Mouse (Mus musculus): ENCODE results near the gene Med27.

Med27 gene

DNA sequence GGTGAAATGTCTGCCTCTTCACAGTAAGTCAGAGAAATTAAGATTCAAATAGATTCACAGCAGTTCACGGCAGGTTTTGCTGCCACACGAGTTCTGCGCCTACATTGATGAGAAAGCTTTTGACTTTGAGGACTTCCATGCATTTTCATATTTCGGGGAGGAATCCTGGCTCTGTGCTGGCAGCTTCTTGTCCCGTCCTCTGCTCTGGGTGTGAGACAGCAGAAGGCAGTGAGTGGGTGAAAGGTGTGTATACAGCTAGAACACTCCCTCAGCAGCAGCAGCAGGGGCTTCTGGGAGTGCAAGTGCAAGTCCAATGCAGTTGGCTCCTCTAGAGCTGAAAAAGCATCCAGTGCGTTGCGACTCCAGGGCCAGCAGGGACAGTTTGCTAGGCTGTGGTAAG lies 53.6 kb downstream of the Med27 start:
- DNase-seq = no peak

DNA sequence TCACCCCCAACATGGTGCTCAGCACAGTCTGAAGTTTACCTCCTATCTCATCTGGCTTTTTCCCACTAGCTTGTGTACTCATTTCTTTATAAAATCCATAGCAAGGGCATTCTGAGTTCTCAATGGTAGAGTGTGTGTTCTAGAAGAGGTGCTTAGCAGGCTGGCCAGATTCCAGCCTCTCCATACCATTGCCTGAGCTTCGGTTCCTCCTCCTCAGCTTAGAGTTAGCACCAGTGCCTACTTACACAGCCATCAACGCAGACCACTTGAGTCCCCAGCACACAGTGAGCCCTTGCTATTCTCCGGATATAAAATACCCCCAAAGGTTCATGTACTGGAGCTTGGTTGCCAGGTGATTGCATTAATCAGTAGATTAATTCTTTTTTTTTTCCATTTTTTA lies 54.2 kb downstream of the Med27 start:
- no peak for DNase-seq

DNA sequence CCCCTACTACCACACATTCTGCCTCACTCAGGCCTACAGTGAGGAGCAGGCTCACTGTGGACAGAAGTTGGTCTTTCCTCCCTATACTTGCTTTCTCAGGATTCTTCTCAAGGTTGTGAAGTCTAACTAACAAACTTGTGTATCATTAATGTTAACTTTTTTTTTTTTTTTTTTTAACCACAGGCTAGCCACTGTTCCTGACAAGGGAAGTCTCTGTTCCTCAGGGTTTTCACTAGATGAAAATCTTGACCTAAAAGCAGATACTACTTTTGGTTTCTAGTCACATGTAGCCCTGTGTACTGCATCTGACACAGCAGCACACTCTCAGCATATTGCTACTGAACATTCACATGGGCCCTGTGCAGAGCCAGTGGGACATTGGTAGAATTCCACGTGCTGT lies 55.2 kb downstream of the Med27 start:
- no peak for DNase-seq

DNA sequence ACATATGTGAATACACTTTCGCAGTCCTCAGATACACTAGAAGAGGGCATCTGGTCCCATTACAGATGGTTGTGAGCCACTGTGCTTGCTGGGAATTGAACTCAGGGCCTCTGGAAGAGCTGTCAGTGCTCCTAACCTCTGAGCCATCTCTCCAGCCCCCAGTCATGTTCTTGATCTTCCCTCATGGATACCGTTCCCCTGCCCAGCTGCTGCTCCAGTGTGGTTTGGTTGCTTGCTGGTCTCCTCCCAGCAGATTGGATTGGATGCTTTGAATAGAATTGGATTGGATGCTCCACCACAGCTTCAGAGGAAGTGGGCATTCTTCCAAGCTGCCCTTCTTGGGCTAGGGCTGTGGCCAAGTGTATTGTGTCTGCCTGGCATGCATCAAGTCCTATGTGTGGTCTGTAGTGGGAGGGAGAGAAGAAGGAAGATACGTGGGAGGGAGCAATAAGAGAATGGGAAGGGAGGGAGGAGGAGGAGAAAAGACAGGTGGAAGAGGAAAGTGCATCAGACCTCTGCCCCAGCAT lies 56.0 kb downstream of the Med27 start:
- DNase-seq = no peak

DNA sequence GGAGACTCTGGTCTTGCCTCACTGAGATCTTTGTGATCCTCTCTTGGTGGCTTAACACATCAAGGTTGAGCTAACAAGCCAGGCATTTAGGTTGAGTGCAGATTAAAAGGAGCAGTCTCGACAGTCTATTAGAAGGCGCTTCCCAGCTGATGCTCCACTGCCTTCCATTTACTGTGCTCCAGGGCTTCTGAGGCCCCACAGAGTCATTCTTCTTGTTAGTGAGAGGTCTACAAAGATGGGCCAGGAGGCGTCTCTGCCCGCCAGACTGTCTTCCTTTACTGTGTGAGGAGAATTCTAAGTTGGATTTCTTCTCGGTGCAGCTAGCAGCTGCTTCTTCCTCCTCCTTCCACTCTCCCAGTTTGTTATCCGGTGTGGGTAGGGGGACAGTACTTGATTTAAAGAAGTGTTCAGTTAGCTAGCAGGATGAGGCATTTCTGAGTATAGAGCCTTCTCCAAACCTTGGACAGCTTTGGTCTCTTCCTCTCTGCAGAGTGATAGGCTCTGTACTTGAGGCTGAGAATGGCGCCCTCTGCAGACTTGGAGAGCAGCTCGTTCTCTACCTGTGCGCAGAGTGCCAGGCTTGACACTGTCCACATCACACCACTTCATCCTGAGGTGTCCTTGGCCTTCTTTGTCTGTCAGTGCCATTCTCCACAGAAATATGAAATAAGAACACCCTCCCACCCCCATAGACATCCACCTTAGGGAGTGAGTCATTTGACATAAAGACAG lies 57.3 kb downstream of the Med27 start:
- no peak for DNase-seq

DNA sequence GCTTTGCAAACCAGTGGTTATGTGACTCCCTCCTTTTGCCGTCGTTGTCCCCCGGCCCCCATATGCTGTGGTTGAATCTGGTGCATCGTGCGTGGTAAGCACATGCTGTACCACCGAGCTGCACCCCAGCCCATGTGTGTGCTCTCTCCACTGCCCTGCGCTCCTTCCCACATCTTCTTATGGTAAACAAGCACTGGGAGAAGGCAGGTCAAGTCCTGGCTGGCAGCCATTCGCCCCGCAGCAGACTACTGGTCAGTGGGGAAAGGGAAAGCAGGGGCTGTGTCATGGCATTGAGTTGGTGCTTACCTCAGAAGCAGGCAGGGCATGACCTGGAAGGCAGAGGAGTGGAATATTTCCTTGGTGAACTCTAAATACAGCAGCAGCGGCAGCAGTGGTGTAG lies 58.3 kb downstream of the Med27 start:
- no peak for DNase-seq

DNA sequence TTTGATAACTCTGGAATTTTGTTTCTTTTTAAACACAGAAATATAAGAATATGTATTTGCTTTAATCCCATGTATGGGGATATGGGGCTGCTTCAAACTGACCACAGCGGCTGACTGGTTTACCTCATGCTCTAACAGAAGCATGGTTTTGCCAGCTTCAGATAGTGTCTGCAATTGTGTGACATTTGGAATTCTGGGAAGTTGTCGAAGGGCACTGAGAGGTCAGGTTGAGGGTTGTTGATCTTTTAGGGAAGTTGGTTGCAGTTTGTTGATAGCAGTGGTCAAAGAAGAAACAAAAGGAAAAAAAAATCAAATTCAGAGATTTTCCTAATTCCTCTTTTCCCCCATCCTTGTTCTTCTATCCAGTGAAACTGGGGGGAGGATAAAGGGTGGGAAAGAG lies 59.2 kb downstream of the Med27 start:
- no peak for DNase-seq

DNA sequence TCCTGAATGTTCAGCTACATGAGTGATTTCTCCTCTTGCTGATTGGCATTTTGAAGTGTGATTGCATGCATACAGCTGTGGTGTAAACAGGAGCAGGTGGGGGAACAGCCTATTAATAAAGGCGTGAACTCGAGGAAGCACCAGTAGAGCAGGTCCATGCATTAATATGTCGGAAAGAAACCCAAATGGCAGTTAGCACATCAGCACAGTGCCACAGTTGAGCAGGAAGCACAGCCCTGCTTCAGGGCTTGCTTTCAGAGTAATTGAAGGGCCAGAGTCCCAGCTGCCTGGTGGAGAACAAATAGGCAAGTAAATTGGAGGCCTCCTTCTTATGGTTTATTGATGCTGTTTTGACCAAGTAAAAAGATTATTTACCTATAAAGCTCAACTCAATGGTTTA lies 60.7 kb downstream of the Med27 start:
- DNase-seq = no peak

DNA sequence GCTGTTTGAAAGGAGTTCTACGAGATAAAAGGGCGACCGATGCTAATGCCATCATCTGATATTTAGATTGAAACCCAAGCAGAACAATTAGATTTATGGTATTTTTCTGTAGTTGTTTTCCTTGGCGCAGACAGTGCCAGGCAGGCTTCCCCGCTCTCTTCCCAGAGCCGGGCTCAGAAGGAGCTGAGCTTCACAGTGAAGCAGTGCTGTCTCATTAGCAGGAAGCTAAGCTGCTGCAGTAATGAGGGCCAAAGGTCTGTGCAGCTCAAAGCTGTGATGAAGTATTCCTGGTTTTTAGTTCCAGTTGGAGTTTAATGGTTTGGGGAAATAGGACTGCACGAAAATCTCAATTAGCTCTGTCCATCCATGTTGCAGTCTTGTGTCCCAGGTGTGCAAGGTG lies 61.1 kb downstream of the Med27 start:
- DNase-seq = no peak

DNA sequence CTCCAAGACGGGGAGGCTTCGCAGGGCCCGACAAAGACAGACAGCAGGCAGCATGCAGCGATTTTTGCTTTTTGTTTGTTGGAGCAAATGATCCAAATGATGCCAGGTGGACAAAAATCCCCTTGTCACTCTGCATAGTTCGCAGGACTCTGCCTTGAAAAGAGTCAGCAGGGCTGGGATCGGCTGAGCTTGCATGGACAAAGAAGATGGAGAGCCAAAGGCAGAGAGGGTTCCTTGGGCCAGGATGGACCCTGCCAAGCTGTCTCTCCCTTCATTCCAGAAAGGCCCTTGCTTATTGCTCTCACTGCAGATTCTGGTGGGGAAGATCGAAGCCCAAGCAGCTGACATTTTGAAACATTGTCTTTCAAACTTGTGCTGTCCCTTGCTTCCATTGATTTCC lies 64.3 kb downstream of the Med27 start:
- DNase-seq = no peak

DNA sequence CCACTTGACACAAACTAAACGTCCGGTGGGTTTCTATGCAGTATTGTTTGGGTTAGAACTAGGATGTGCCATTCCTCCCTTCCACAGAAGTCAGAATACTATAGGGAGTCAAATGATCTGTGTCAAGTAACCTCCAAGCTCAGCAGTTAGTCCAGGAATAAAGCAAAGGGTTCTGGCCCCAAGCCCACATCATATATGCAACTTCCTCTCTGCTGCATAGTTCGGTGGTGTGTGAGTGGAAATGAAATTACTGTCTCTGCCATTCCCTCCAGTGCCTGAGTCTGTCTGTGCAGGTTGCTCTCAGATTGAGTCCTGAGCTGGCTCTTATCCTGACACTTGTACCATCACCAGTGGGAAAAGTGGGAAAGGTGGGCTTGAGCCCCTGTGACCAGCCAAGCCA lies 65.8 kb downstream of the Med27 start:
- DNase-seq = no peak

DNA sequence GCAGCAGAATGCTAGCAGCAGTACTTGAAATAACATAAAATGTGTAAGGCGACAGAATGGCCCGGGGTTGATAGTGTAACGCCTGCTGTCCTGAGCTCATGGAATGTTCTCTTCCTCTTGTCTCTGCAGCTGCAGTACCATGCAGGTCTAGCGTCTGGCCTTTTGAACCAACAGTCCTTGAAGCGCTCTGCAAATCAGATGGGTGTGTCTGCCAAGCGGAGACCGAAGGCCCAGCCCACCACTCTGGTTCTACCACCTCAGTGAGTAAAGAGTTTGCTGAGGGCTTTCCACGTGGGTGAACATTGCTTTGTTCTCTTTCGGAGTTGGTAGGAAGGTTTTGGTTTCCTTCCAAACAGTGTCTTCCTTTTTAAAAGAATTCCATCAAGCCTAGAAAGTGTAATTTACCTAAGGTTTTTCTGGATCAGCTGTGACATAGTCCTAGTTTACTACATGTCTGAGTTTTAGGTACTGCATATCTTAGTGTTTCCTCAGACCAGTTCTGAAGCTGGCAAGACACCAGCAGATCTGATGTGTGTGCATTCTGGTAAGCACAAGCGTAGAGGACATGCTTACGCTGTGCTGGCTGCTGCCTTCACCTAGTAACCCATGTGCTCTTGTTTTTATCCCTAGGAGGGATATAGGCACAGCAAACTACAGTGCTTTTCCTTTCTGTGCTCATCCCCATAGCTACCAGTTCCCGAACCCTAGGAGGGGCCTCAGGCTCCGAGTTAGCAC lies 66.8 kb downstream of the Med27 start:
- DNase-seq = no peak

DNA sequence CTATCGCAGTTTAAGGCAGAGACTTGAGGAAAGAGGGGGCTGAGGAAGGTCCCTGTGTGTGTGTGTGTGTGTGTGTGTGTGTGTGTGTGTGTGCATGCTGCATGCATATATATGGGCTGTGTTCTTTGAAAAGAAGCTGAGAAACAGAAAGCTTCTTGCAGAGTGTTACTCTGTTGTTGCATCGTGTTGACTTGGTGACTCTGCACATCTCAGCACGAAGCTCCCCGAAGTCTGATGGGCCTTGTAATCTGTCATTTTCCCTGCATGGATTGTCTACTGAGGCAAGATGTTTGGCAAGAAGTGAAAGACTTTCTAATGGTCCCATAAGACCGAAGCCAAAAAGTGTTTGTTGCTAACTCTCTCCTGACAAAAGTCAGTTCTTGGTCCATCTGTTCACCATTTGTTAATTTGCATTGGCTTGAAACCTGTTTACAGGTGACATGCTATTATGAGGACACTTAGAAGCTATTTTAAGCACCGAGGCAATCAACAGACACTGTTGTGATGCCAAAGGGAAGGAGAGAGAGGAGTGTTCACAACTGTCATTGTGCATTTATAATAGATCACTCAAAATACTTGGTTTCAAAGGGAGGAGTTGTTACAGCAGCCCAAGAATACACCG lies 68.3 kb downstream of the Med27 start:
- DNase-seq = no peak

DNA sequence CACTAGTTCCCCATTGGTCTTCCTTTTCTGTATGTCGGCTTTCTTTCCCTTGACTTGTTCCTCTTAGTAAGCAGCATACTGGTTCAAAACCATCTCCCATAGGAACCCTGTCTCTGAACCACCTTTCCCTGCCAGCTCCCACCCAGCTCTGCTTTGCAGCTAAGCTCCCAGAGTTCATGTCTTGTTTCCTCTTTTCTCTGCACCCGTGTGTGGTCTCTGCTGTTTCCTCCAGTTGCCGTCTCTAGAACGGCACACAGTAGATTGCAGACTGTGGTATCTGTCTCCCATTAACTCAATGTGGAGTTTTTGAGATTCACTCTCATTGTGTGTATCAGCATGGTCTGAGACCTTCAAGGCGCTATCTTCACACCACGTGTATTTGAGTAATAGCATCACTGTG lies 71.9 kb downstream of the Med27 start:
- no peak for DNase-seq

DNA sequence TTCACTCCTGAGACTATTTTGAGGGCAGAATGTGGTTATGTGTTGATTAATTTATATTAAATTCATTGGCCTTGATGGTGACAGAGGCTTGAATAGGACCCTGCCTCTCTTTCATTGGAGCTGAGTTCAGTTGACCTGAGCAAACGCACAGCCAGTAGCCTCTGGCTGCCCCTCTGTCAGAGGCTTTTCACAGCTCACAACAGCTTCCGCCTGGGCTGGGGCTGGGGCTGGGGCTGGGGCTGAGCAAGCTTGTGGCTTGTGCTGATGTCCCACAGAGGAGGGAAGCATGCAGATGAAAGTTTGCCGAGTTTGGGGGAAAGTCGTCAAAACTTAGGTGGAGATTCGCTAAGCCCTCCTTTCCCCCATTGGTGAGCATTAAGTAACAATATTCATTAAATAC lies 72.8 kb downstream of the Med27 start:
- DNase-seq = no peak

DNA sequence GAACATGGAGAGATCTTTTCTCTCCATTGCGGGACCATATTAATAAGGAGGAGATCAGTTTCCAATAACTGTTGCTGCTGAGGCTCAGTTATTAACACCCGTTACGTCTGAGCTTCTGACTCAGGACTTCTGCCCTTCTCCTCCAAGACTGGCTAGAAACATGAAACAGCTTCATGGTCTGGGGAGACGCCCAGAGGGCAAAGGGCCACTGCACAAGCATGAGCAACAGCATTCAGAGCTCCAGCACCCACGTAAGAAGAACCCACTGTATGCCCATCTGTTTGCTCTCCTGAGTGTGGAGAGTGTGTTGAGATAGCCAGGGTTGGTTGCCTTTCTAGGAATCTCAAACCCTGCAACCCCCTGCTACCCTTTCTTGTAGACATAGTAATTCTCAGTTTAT lies 73.3 kb downstream of the Med27 start:
- no peak for DNase-seq

DNA sequence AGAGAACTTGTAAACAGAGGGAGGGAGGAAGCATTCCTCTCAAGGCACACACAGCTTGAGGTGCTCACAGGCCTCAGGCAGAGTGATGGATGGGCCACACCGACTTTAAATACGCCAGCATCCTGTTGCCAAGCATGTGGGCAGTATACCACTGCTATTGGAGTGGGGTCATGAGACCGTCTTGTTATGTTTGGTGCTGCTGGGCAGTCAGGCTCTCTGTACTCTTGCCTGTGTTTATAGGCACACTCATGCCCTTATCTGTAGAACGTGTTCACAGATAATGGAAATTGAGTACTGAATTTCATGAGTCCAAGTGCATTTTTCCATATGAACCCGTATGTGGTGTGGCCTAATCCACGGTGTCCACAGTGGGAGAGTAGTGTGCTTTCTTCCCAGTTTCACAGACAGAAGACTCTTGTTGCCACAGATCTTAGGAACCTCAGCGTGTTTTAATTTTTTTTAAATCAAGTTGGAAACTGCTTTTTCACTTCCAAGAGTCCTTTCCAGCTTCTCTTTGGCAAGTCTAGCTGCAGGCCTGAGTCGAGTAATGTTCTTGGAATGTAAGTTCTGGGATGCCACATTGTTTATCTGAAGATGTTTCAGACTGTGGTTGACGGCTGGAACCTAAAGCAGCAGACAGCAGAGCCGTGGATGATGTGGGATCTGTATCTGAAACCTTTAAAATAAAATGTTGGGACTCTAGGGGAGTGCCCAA lies 75.7 kb downstream of the Med27 start:
- no peak for DNase-seq

DNA sequence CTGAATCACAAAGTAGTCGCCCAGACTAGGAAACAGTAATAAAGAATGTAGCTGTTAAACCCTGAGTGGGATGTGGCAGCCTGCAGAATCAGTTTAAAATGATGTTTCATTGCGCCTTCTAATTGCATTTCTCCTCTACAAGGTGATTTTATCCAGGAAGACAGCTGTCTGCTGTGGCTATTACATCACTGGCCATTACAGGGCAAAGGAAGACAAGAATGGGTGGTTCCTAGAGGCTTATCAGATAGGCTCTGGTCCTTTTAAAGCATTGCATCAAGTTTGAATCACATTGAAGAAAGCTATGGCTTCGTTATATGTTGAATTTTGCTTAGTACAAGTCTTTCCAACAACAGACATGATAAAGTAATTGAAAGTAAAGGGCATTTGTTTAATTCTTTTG lies 76.4 kb downstream of the Med27 start:
- no peak for DNase-seq

DNA sequence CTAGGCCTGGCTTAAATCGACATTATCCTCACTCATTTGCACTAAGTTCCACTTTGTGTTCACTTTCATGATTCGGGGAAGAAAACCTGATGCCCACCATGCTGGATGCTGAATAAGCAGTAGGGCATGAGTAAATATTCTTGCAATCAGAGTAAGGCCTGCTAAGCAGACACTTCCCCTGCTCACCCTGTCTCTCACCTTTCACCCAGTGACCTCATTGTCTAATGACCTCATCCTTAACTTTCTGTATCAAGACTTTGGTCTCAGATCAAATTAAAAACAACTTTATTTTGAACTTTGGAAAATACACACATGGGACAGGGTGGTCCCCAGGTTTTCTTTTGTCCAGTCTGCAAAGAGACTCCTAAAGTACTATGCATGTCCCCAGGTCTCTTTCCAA lies 78.8 kb downstream of the Med27 start:
- DNase-seq = no peak

DNA sequence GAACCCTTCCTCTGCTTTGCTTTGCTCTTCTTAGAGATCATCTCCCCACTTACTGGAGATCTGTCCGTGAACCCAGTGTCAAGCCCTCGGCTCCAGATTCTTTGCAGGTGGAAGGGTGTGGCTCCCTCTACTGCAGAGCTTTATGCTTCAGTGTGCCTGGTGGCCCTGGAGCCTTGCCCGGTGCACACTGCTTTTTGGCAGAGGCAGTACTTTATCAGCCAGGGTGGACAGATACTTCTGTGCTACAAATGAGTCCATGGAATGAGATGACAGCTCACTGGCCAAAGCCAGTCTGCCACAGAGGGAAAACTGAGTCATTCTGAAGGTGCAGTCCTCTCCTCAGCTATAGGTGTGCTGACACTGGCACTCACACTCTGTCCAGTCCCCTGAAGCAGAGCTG lies 80.1 kb downstream of the Med27 start:
- no peak for DNase-seq

DNA sequence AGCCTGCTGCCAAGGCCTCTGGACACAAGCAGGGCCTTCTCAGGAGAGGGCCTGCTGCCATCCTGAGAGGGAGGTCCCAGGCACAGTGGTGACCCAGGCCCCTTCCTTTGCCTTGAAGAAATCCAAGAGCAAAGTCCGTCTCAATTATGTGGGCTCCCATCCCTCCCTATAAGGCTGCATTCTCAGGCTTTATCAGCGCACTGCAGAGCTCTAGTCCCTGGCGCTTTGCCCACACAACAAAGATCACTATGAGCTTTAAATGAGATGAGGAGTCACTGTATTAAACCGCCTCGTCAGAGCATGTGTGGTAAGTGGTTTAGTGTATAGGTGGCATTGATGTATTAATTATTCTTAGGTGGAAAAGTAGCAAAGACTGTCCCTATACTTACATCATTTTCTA lies 85.9 kb downstream of the Med27 start:
- DNase-seq = no peak

DNA sequence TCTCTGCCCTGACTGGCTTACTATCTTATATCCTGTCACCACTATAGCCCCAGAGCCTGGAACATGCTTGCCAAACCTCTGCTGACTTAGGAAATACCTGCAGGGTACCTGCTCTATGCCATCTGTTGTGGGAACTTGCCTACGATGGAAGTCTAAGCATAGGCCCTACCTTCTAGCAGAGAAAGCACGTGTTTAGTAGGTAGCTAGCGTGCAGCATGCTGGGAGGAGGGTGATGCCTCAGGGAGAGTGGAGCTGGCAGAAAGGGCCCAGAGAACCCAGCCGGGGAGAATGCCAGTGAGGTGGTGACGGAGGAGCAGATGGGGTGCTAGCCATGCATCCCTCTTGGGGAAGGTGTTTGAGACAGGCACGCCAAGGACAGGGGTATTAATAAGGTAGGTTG lies 89.8 kb downstream of the Med27 start:
- DNase-seq = no peak

DNA sequence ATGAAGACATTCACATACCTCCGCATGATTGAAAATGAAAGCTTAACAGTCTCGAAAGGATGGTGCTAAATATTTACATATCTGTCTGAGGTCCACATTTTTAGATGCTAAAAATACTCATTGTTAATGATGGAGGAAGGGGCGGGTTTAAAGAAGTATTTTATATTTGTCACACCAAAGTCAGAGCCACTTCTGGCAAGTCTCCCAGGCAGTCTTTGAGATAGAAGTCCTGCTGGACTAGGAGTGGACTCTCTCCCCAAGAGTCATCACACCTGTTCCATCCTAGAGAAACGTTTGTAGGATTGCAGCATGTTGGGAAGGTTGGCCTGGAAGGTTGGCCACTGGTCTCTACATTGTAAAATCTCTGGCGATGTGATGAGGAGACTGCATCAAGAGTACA lies 90.5 kb downstream of the Med27 start:
- no peak for DNase-seq

Data from thymus, postnatal 36 days (tissue).